Mouse (Mus musculus): ENCODE data around the gene 1700018B08Rik.

Gene 1700018B08Rik

GRCm38 (mm10) chr8:121563701-121564100 is 19.6 kb upstream of the 1700018B08Rik start:
- intact Hi-C loops (cut with DNase I) = no loop called here

- intact Hi-C loops (cut with DNase I) = no loop called here
These were observed 18.8 kb upstream of the 1700018B08Rik start for GRCm38 (mm10) chr8:121562941-121563351.

- intact Hi-C loops (cut with DNase I) = no loop called here
These were observed 17.7 kb upstream of the 1700018B08Rik start for GRCm38 (mm10) chr8:121561636-121562345.

DNA sequence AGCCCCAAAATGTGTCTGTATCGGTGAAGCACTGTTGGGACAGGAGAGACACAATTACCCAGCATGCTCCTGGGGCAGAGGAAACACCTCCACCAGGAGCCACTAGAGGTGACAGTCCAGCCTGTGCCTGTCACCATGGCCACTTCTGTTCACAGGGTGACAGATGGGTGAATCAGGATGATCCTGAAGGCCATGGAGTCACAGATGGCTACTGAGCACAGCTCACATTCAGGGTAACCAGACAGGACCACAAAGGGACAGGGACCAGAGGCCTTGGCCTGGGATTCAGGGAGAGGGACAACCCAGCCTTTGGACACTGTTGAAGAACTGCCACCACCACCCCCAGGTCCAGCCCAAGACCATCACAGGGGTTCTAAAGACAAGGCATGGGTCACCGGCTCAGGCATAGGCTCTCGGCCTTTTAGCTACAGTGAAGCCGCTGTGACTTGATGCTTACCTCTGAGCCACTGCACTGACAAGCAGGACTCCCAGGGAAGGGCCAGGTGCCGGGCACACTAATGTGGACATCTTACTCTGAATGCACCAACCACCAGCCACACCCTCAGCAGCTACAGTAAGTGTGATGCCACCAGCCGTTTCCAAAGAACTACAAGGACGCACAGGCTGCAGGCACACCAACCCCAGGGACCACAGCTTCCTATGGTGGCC is 16.4 kb upstream of the 1700018B08Rik start:
- intact Hi-C loops (cut with DNase I) = no loop called here

DNA sequence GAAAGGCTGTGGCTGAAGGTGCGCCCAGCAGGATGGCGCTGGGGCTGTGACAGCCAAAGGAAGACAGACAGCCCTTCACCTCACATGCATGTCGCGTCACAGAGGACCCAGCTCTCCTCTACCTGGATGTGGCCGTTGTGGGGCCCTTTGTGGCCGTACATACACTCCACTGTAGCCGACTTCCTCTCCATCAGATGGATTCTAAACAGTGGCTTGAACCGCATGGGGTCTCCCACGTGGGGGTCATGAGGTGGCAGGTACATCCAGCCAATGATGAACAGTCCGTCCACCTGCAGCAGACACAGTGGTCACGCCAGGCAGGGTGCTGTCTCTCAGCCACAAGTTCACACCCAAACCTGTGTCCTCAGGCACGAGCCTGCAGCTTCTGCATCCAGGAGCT is 15.7 kb upstream of the 1700018B08Rik start:
- intact Hi-C loops (cut with DNase I) = no loop called here

DNA sequence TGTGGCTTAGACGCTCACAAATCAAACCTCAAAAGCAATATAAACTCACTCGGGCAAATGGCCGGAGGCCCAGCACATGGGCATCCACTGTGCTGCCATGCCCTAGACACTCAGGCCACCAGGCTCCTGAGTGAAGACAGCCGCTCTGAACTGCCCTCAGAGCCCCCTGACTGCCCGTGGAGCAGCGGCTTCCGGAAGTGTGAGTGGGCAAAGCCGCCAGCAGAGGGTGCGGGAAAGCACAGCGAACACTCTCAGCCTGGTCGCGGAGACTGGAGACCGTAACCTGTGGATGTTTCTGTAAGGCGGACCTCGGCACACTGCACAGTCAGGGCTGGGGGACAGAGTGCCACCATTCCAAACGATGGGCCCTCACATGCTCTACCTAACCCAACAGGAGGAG is 14.4 kb upstream of the 1700018B08Rik start:
- intact Hi-C loops (cut with DNase I) = no loop called here

DNA sequence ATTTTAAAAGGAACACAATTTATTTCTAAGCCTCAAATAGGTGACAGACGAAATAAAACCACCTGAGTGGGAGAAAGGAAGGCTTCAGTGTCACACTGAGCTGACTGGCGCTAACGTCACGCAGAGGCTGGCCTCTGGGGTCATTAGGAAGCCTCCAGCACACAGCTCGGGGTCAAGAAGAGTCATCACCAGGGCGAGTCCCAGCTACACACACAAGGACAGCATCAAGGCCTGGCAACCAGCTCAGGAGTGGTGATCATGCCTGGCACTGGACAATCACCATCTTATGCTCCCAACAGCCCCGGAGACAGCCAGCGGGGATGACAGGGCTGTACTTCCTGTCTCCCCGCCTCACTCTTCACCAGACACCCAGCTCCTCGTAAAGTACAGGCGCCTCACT is 13.6 kb upstream of the 1700018B08Rik start:
- intact Hi-C loops (cut with DNase I) = no loop called here

GRCm38 (mm10) chr8:121553831-121554475 is 9.8 kb upstream of the 1700018B08Rik start:
- intact Hi-C loops (cut with DNase I) = no loop called here

DNA sequence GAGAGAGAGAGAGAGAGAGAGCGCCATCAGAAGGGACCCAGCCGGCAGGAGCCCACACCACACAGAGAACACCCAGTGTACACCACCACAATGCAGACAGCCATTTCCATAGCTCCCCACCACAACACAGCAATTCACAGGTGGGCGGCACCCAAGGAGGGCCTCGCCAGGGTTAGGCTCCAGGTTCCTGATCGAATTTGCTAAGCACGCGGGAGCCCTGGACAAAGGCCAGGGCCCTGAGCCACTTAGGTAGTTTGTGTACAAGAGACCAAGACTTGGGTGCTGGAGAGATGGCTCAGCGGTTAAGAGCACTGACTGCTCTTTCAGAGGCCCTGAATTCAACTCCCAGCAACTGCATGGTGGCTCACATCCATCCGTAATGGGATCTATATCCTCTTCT is 8.4 kb upstream of the 1700018B08Rik start:
- intact Hi-C loops (cut with DNase I) = no loop called here

DNA sequence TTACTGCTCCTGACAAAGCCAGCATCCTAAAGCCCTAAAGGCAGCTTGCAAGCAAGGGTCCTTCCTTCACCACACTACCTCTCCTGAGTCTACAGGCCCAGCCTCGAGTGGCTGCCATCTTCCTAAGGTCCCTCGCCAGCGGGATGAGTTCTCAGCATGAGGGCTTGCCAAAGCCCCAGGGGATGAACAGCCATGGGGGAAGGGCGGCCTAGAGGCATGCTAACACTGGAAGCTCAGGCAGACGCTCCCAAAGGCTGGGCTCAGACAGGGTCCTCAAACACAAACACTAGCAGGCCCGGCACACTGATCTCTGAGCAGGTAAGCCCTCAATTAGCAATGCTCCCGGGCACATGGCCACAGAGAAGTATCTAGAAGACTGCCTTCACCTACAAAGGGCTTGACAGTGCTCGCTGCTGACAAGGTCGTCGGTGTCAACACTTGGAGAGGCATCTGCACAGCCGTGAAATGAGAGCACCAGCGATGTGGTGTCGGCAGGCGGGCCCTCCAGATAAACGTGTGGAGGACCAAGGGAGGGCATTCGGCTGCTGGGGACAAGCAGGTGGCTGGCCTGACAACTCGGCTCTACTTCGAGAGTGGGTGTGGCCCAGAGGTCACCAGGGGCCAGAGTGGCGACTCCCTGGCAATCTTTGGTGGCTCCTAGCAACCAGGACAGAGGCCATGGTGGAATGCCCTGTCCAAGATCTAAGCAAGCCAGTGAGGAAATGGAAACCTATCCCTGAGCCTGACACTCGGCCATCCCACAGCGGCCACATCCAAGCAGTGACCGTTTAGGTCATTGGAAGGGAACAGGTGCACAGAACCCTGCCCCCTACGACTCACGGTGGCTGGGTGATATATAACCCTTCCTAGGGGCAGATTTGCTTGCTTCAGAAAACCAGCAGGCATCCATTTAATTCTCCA is 7.2 kb upstream of the 1700018B08Rik start:
- intact Hi-C loops (cut with DNase I) = no loop called here

- intact Hi-C loops (cut with DNase I) = no loop called here
These were observed 5.9 kb upstream of the 1700018B08Rik start for GRCm38 (mm10) chr8:121550056-121550455.

DNA sequence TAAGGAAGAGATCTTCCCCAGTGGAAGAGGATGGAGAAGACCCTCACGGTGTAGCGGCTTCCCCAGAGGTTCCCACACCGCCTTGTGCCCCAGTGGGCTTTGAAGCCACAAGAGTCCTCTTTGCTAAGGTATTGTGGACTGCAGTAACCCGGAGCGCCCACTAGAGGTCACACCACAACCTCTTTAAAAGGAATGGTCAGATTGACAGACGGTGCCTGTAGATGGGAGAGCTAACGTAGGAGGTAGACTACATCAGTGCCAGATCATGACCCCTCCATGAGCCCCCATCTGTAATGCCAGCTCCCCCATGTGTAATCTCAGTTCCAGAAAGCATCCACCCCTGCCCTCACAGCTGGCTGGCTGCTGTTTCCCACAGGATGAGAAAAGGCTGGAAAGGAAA is 3.0 kb upstream of the 1700018B08Rik start:
- intact Hi-C loops (cut with DNase I) = loop anchor here (5.0 kb wide), 2 partner anchors 45 to 140 kb away; partner anchors contain the start of gene Map1lc3b

GRCm38 (mm10) chr8:121544936-121545335 is 816 bp upstream of the 1700018B08Rik start:
- intact Hi-C loops (cut with DNase I) = loop anchor here (5.0 kb wide), 2 partner anchors 47 to 142 kb away; partner anchors contain the start of gene Map1lc3b

GRCm38 (mm10) chr8:121542901-121543300 is 1.2 kb downstream of the 1700018B08Rik start:
- intact Hi-C loops (cut with DNase I) = no loop called here

- intact Hi-C loops (cut with DNase I) = no loop called here
These were observed 2.3 kb downstream of the 1700018B08Rik start for GRCm38 (mm10) chr8:121541862-121542261.

- intact Hi-C loops (cut with DNase I) = no loop called here
These were observed 11.7 kb downstream of the 1700018B08Rik start for GRCm38 (mm10) chr8:121532381-121532780.

DNA sequence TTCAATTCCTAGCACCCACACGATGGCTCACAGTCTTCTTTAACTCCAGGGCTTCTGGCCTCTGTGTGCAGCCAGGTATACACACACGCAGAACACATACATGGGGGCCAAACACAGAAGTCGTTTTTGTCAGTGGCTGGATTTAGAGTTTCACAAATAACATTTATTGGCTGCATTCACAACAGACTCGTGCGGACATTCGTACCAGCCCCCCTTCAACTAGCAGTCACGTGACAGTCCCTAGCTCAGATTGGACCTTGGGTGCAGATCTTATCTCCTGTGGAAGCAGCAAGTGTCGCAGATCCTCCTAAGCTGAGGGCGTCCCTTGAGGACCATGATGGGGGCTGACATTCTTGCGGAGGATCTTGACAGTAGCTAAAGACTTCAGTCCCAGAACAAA is 13.5 kb downstream of the 1700018B08Rik start:
- intact Hi-C loops (cut with DNase I) = no loop called here

DNA sequence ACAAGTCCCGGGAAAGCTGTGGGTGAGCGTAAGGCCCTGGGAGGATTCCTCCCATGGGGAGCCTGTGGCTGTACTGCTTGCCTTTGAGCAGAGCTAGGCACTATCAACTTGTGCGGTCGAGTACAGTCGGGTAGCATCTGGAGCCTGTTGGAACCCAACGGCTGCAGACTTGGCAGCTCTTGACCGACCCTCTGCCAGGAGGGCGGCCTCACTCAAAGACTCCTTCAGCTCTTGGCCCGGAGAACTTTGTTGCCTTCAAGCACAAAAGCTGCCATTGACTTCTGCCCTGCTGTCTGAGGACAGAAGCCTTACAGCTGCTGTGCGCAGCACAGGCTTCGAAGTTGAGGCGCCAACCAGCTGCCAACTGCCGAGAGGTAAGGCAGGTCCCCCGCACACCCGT is 15.3 kb downstream of the 1700018B08Rik start:
- intact Hi-C loops (cut with DNase I) = no loop called here

GRCm38 (mm10) chr8:121527751-121528150 is 16.4 kb downstream of the 1700018B08Rik start:
- intact Hi-C loops (cut with DNase I) = no loop called here

DNA sequence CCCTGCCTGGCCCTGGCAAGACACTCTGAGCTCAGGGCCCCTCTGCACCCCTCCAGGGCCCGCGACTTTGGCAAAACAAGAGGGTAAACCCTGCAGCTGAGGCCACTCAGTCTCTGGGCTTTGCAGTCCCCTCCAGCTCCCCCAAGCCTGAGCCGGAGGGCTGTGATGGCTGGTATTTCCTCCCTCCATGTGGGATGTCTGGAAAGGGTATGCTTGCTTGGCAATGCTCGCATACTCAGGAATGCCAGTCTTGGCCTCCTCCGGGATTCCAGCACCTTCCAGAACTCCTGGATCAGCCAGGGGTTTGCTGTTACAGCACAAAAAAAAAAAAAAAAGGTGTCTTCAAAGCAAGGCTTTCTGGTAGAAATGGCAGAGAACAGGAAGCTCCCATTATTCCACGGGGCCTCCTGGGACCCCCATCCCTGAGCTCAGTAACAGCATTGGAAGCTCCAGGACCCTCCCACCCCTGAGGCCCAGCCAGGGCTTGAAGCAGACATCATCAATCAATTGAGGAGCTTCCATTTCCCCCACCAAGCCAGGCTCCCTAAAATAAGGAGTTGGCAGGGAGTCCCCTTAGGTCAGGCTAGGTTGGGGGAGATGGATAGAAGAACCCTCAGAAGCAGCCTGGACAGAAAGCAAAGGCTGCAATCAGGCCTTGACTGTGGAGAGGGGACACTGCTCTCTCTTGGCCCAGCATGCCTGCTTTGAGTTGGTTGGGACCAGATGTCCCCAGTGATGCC is 17.1 kb downstream of the 1700018B08Rik start:
- intact Hi-C loops (cut with DNase I) = no loop called here
